Mouse (Mus musculus) layer of hippocampus, adult 18-20 months (tissue): ENCODE results near the gene Ankib1. TPM values are rescaled to one million over a fixed set of nuclear protein-coding genes. Genes with fewer than 3 reads are reported as not detected.
"Not testable (repeated sequence)": the region's sequence is repeated elsewhere in the genome, so short reads cannot be mapped to it uniquely, and the experiment has no call there.

Experiments used
- DNase-seq, 2 experiments: peaks; one replicate each; pipeline ENCODE4 v3.0.0; 2022; ENCODE audit warnings: low spot score in 2 of 2
- long read RNA-seq: library from polyadenylated mRNA; stranded (forward); transcript quantifications from one replicate; pipeline ENCODE4 v2.0.0, GENCODE M21; 2021
- total RNA-seq, 2 experiments: library from RNA; stranded (reverse); gene quantifications; 2 replicates each; pipeline ENCODE4 v1.2.3; 2021

Gene Ankib1
- total RNA-seq, result 100 to 1,000 TPM; 124 TPM
- long read RNA-seq, full-length matches to known transcripts, result 15 of 44 reads
- long read RNA-seq, partial matches to known transcripts, result 4 of 44 reads
- long read RNA-seq, other reads (novel, unspliced or antisense), result 25 of 44 reads

GRCm38 (mm10) chr5:3802433-3803291 lies at the start of gene Ankib1, which contains the start of gene Krit1:
Gene Ankib1, minus strand, starts transcription at chr5:3802925.
Gene Krit1, plus strand, starts transcription at chr5:3803184.
- DNase-seq, result peak; percentile 89 to 93

- DNase-seq, result peak in 1 of 2 experiments; percentile 17
Observed at GRCm38 (mm10) chr5:3845026-3845425, 42.3 kb upstream of the Ankib1 start, which contains the start of gene Lrrd1. Gene Lrrd1, plus strand, starts transcription at chr5:3845173.

DNA sequence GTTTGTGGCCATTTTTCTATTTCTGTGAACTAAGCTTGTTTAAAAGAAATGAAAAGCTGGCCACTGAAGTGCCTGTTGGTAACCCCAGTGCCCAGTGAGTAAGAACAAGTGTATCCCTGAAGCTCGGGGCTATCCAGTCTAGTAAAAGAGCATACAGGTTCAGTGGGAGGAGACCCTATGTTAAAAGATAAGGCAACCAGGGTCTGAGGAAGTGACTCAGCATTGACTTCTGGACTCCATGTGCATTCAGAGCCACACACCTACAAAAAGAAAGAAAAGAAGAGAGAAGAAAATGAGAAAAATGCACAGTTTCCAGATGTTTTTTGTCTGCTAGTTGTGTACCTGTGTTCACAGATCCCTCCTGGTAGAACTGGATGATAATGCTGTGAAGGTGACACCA lies 31.4 kb upstream of the Ankib1 start:
- DNase-seq, result no peak

DNA sequence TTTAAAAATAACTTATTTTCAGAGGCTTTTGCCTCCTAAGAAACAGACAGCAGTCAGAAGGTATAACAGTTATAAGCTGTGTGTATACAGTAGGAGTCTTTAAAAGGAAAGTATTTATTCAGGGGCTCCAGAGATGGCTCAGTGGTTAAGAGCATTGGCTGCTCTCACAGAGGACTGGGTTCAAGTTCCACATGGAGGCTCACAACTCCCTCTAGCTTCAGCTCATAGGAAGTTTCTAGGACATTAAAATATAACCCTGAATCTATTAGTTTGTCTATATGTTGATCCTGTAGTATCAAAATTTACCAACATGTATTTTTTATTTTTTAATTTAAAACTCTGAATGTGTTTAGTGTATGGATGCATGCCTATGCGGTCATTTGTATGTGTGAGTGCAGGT lies 5.7 kb upstream of the Ankib1 start:
- no peak for DNase-seq

DNA sequence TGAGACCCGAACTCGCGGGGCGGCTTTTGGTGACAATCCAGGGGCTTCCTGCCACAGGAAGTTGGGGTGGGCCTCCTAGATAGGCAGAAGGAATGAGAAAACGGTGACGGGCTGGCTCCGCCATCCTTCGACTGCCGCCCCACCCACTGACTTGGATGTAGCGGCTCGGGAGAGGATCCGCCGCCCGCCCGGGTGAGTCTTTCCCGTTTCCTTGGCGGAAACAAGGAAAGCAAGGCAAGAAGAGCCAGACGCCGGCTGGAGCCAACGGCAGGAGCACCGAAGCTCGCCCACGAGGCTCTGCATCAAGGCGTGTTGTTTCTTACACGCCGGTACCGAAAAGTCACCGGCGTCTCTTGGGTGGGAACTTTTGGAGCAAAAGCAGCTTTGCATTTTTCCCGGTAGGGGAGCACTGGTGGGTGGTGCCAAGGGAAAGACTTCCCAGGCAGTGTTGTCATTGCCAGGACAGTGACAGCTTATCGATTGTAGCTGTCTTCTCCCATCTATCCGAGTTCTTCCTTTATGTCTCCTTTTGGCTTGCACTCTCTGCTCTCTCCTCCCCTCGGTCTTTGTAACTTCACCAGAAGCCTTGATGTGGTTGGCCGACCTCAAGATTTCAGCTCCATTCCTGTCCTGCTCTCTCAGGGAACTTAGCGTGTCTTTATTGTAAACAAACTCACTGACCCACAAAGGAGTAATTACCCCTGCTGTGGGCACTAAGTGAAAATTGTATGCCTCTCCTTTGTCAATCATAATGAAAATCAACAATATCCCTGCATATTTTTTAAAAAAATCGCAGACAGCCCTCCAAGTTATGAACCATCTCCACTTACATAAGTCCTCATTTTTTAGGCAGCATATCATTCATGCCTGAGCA lies 804 bp upstream of the Ankib1 start:
- peak in 1 of 2 experiments; percentile 56 for DNase-seq

DNA sequence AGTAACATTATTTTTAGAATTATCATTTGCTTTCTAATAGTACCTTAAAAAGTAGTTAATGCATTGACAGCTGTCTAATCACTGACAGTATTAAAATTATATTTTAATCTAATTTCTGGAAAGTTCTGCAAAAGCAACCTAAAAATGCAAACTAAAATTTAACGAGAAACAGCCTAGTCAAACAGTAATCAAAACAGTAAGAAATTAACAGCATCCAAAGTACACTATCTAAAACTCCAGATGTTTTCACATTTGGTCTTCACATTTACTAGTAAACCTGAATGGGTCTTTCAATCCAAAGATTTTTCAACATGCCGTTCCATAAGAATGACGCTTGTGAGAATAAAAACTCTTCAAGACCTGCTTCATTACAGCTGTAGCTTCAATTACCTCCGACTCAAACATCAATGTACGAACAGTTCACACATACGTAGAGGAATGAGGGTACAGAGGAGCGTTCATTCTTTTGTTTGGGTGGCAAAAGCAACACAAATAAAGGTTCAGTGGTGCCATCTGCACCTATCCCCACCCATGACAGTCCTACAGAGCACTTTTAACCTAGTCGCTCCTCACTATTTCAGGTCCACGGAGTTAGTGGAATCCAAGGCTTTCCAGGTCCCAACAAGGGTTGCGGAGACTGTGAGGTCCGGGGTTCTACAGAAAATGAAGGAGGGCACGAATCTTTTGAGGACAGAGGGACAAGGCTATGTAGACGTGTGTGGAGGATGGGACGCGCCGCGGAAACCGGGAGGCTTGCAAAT lies 873 bp downstream of the Ankib1 start:
- no peak for DNase-seq

- no peak for DNase-seq
Observed at GRCm38 (mm10) chr5:3800881-3801280, 1.8 kb downstream of the Ankib1 start.

- DNase-seq, result no peak
Observed at GRCm38 (mm10) chr5:3800041-3800440, 2.7 kb downstream of the Ankib1 start.

GRCm38 (mm10) chr5:3798656-3799055 lies 4.1 kb downstream of the Ankib1 start:
- DNase-seq, result not testable (repeated sequence)

GRCm38 (mm10) chr5:3797101-3797500 lies 5.6 kb downstream of the Ankib1 start:
- DNase-seq, result not testable (repeated sequence)

GRCm38 (mm10) chr5:3791048-3791447 lies 11.7 kb downstream of the Ankib1 start:
- no peak for DNase-seq

- DNase-seq, result no peak
Observed at GRCm38 (mm10) chr5:3787548-3787947, 15.2 kb downstream of the Ankib1 start.

DNA sequence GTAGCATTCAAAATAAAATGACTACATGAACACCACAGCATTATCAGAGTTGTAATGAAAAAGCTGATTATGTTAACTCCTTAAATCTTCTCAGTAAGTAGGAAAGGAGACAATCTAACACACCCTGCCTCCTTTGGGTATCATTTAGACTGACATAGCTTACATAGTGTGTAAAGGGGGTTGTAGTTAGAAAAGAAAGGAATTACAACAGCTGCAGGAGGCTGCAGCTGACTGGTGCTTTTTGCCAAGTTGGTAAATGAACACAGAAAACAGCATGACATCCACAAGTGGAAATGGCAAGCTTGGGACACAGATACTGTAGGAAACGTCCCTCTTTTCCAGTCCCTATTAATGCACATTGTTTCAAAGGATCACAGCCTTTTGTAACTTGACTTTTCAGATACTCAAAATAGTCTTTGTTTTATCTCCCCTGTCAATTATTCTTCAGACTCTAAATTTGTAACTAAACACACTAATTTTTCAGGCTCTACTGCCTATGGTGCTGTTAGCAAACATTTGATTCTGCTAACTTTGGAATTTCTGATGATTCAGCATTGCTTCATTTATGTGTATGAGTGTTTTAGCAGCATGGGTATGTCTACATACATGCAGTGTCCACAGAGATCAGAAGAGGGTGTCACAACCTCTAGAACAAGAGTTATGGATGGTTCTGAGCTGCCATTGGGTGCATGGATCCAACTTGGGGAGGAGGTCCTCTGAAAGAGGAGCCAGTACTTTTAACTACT lies 17.8 kb downstream of the Ankib1 start:
- DNase-seq, result no peak

GRCm38 (mm10) chr5:3783947-3784681 lies 18.6 kb downstream of the Ankib1 start:
- DNase-seq, result no peak

DNA sequence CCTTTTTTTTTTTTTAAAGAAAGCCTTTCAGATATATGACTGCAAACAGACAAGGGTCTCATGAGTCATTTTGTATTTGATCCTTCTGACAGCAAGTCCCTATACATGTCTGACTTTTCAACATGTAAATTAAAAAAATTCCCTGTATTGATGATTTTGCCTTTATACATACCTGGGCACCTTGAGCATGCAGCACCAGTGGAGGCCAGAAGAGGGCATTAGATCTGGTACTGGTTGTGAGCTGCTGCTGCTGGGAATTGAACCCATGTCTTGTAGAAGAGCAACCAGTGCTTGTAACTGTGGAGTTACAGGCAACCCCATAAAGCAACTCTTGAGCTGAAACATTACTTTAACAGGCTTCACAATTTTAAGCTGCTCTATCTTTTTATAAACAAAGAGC lies 20.1 kb downstream of the Ankib1 start:
- DNase-seq, result no peak

- no peak for DNase-seq
Observed at GRCm38 (mm10) chr5:3772017-3772416, 30.7 kb downstream of the Ankib1 start.

- no peak for DNase-seq
Observed at GRCm38 (mm10) chr5:3771512-3771911, 31.2 kb downstream of the Ankib1 start.

GRCm38 (mm10) chr5:3750536-3750935 lies 52.2 kb downstream of the Ankib1 start:
- not testable (repeated sequence) for DNase-seq

DNA sequence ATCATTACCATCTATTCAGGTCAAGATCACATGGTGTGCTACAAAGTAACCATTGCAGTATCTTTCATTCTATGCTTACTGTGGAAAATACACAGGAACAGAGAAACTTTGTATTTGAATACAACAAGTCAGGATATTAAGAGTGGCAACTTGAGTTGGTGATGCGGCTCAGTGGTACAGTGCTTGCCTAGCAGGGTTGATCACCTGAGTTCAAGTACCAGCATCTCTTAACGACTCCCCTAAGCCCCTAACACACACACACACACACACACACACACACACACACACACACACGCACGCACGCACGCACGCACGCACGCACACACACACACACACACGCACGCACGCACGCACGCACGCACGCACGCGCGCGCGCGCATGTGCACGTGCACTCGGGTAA lies 69.9 kb downstream of the Ankib1 start:
- DNase-seq, result peak in 1 of 2 experiments; percentile 13
